Mouse (Mus musculus) right cerebral cortex, adult 18-20 months (tissue): ENCODE results near the gene Kif20b.

Experiments used
- DNase-seq: peaks from one replicate; pipeline ENCODE4 v3.0.0; 2022; ENCODE audit warnings: mixed read lengths

Gene Kif20b

GRCm38 (mm10) chr19:34920531-34920930 lies 1.6 kb upstream of the Kif20b start:
- no peak for DNase-seq

GRCm38 (mm10) chr19:34921253-34921651 lies 909 bp upstream of the Kif20b start:
- DNase-seq, result no peak

- DNase-seq, result no peak
Observed at GRCm38 (mm10) chr19:34922603-34922963, 422 bp downstream of the Kif20b start.

- DNase-seq, result peak; percentile 8
Observed at GRCm38 (mm10) chr19:34947206-34947605, 25.0 kb downstream of the Kif20b start.

- no peak for DNase-seq
Observed at GRCm38 (mm10) chr19:34953842-34954541, 31.8 kb downstream of the Kif20b start.

- peak; percentile 70 for DNase-seq
Observed at GRCm38 (mm10) chr19:34959369-34959768, 37.2 kb downstream of the Kif20b start.

GRCm38 (mm10) chr19:34984742-34985141 lies 62.6 kb downstream of the Kif20b start:
- DNase-seq, result no peak

- DNase-seq, result no peak
Observed at GRCm38 (mm10) chr19:34990443-34990842, 68.3 kb downstream of the Kif20b start.

- peak; percentile 70 for DNase-seq
Observed at GRCm38 (mm10) chr19:34992969-34993527, 70.9 kb downstream of the Kif20b start.

- no peak for DNase-seq
Observed at GRCm38 (mm10) chr19:35015058-35015457, 92.9 kb downstream of the Kif20b start.

GRCm38 (mm10) chr19:35017474-35018208 lies 95.5 kb downstream of the Kif20b start:
- DNase-seq, result no peak

- no peak for DNase-seq
Observed at GRCm38 (mm10) chr19:35018209-35018581, 96.0 kb downstream of the Kif20b start.
